Mouse (Mus musculus): Measurements from ENCODE around the gene Iqgap2. TPM values are rescaled to one million over a fixed set of nuclear protein-coding genes. Genes with fewer than 3 reads are reported as not detected.
A peak's percentile ranks its signal among the peaks of the same experiment; 100 is the strongest.

The Iqgap2 gene
- total and polyA plus RNA-seq, 3 experiments: 0.61 to 2.5 (median 2.2) TPM

DNA sequence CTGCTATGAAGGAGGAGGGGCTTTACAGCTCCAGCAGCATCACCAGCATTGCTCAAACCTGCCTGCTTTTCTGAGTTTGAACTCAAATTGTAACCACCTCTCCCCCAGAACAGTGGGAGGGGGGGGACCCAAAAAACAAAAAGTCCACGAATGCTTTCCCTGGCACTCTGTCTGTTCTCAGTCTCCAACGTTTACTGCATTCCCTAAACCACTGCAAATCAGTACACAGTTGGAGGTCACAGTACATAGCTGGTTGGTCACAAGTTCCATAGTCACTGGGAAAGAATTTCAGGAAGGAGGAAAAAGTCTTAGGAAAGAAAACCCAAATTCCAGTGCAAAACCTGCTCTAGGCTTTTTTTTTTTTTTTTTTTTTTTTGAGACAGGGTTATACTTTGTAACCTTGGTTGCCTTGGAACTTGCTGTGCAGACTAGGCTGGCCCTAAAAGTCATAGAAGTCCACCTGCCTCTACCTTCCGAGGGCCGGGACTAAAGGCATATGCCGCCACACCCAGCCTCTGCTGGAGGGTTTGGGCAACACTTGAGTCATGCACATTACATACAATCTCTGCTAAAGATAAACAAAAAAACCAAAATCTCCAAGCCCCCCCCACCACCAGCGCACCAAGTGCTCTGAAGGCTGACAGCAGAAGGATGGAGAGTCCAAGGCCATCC, 283.2 kb downstream of the Iqgap2 start:
- H3K4me3 ChIP-seq: no peak overlapping the region
- no peak for DNase-seq
- H3K79me2 ChIP-seq (replicated peaks; ENCODE audit: control insufficient read depth, insufficient read depth, low read length): peaks cover 4% of the 10 kb centered on the region; the same call in 1 of the 2 replicates
- H3K27me3 ChIP-seq (ENCODE audit: control insufficient read depth, insufficient read depth, low read length): no peaks in the 10 kb centered on the region
- WGBS: 80% methylated on average over 6 of the region's 6 CpGs
- intact Hi-C loops (cut with DNase I): no loop called here
- TF ChIP-seq POLR2A (IDR thresholded peaks at IDR 0.05; ENCODE audit: insufficient read depth, low read depth, low read length): no peak
- no peak for TF ChIP-seq EP300 (IDR thresholded peaks at IDR 0.05; ENCODE audit: insufficient read depth, low read depth, low read length)
- no peak for TF ChIP-seq CTCF (IDR thresholded peaks at IDR 0.05)
- peaks cover 6% of the 10 kb centered on the region for H3K4me1 ChIP-seq (ENCODE audit: control insufficient read depth, insufficient read depth, low read length)
- H3K27ac ChIP-seq: no peak overlapping the region
- no peaks in the 10 kb centered on the region for H3K36me3 ChIP-seq (ENCODE audit: control insufficient read depth, insufficient read depth, low read length)
- H3K9ac ChIP-seq (ENCODE audit: low read depth, low read length): no peak overlapping the region

- Histone ChIP-seq H3K27ac (no peak overlapping the region), H3K27me3 (ENCODE audit: control insufficient read depth, insufficient read depth, low read length) (no peaks in the 10 kb centered on the region), H3K79me2 (replicated peaks; ENCODE audit: control insufficient read depth, insufficient read depth, low read length) (0 out of 2 replicates have a peak, but pooled peaks cover 2% of the 10 kb centered on the region), H3K9ac (ENCODE audit: low read depth, low read length) (no peak overlapping the region), H3K36me3 (ENCODE audit: control insufficient read depth, insufficient read depth, low read length) (no peaks in the 10 kb centered on the region), H3K4me3 (no peak overlapping the region), H3K4me1 (ENCODE audit: control insufficient read depth, insufficient read depth, low read length) (peaks cover 6% of the 10 kb centered on the region)
- WGBS: 88% methylated on average over 8 of the region's 8 CpGs
- TF ChIP-seq CTCF (IDR thresholded peaks at IDR 0.05) (no peak), POLR2A (IDR thresholded peaks at IDR 0.05; ENCODE audit: insufficient read depth, low read depth, low read length) (no peak), EP300 (IDR thresholded peaks at IDR 0.05; ENCODE audit: insufficient read depth, low read depth, low read length) (no peak)
- intact Hi-C loops (cut with DNase I): no loop called here
- DNase-seq: no peak
Measured at GRCm38 (mm10) chr13:95607019-95607418, 284.7 kb downstream of the Iqgap2 start.

- TF ChIP-seq EP300 (IDR thresholded peaks at IDR 0.05; ENCODE audit: insufficient read depth, low read depth, low read length) (no peak), CTCF (IDR thresholded peaks at IDR 0.05) (no peak)
- no peak for DNase-seq
- no peaks in the 10 kb centered on the region for H3K79me2 ChIP-seq (replicated peaks; ENCODE audit: control insufficient read depth, insufficient read depth, low read length)
- no peak overlapping the region for H3K27ac ChIP-seq
- no peak overlapping the region for H3K4me3 ChIP-seq
- intact Hi-C loops (cut with DNase I): no loop called here
- 95% methylated on average over 25 of the region's 25 CpGs for WGBS
- H3K4me1 ChIP-seq (ENCODE audit: control insufficient read depth, insufficient read depth, low read length): no peaks in the 10 kb centered on the region
- no peaks in the 10 kb centered on the region for H3K36me3 ChIP-seq (ENCODE audit: control insufficient read depth, insufficient read depth, low read length)
- no peak overlapping the region for H3K9ac ChIP-seq (ENCODE audit: low read depth, low read length)
- H3K27me3 ChIP-seq (ENCODE audit: control insufficient read depth, insufficient read depth, low read length): no peaks in the 10 kb centered on the region
Measured at GRCm38 (mm10) chr13:95604288-95604687, 287.4 kb downstream of the Iqgap2 start.

DNA sequence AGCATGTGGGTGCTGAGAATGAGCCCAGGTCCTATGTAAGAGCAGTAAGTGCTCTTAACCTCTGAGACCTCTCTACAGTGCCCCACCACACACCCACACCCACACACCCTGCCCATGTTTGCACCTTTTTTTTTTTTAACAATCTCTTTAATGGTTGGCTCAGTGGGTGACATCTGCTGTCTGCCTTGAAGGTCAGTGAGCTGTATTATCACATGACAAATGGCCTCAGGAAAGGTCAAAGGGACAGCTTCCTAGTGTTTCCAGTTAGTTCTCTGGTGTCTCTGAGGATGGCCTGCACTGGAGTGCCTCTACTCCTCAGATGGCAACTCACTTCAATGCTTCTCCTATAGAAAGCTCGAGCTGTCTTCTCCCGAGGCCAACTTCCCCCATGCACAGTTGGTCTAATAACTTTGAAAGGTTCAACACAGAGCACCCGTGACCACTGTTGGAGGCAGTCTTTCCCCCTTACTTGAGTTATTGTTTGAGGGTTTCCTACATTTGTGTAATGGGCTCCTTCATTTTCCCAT, 291.8 kb downstream of the Iqgap2 start:
- 73% methylated on average over 3 of the region's 3 CpGs for WGBS
- no peaks in the 10 kb centered on the region for H3K4me1 ChIP-seq (ENCODE audit: control insufficient read depth, insufficient read depth, low read length)

DNA sequence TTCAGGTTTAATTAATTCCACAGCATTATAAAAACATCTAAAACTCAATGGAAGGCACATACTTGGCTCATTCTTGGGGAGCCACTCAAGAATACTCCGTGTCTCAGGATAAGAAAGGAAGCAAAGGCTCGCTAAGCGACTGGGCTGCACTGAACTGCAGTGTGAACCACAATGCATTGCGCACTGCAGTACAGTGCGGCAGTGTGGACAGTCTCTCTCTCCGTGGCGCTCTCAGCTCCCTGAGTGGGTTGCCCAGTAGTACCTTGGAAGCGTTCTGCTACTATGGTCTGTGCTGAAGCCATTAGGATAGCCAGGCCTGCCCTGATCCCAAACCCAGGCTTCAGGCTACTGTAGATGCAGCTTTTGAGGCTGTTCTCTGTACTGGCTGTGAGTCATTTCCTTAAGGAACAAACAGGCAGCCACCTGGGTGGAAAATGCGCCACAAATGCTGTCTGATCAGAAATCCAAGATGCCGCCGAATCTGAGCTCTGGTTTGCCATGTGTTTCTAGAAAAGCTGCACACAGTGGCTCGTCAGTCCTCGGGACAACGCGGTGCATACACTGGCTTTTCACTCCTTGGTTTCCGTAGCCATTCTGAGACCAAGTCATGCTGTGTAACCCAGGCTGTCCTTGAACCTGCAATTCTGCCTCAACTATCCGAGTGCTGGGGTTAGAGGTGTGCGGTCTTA, 293.3 kb downstream of the Iqgap2 start:
- no peak for DNase-seq
- Histone ChIP-seq H3K36me3 (ENCODE audit: control insufficient read depth, insufficient read depth, low read length) (no peaks in the 10 kb centered on the region), H3K27me3 (ENCODE audit: control insufficient read depth, insufficient read depth, low read length) (no peaks in the 10 kb centered on the region), H3K79me2 (replicated peaks; ENCODE audit: control insufficient read depth, insufficient read depth, low read length) (no peaks in the 10 kb centered on the region), H3K27ac (no peak overlapping the region; the same call in 1 of the 2 replicates), H3K4me1 (ENCODE audit: control insufficient read depth, insufficient read depth, low read length) (no peaks in the 10 kb centered on the region), H3K4me3 (no peak overlapping the region), H3K9ac (ENCODE audit: low read depth, low read length) (no peak overlapping the region)
- intact Hi-C loops (cut with DNase I): no loop called here
- 66% methylated on average over 18 of the region's 18 CpGs for WGBS
- TF ChIP-seq CTCF (IDR thresholded peaks at IDR 0.05) (no peak), EP300 (IDR thresholded peaks at IDR 0.05; ENCODE audit: insufficient read depth, low read depth, low read length) (no peak), POLR2A (IDR thresholded peaks at IDR 0.05; ENCODE audit: insufficient read depth, low read depth, low read length) (no peak)

More for the DNA sequence above, 291.8 kb downstream of the Iqgap2 start:
- TF ChIP-seq EP300 (IDR thresholded peaks at IDR 0.05; ENCODE audit: insufficient read depth, low read depth, low read length) (no peak), CTCF (IDR thresholded peaks at IDR 0.05) (no peak), POLR2A (IDR thresholded peaks at IDR 0.05; ENCODE audit: insufficient read depth, low read depth, low read length) (no peak)
- Histone ChIP-seq H3K27me3 (ENCODE audit: control insufficient read depth, insufficient read depth, low read length) (no peaks in the 10 kb centered on the region), H3K4me3 (no peak overlapping the region), H3K9ac (ENCODE audit: low read depth, low read length) (no peak overlapping the region), H3K79me2 (replicated peaks; ENCODE audit: control insufficient read depth, insufficient read depth, low read length) (no peaks in the 10 kb centered on the region), H3K27ac (no peak overlapping the region), H3K36me3 (ENCODE audit: control insufficient read depth, insufficient read depth, low read length) (no peaks in the 10 kb centered on the region)
- intact Hi-C loops (cut with DNase I): no loop called here
- peak in 1 of 2 experiments; percentile 6 for DNase-seq

- intact Hi-C loops (cut with DNase I): no loop called here
- WGBS: 97% methylated on average over 10 of the region's 10 CpGs
- TF ChIP-seq POLR2A (IDR thresholded peaks at IDR 0.05; ENCODE audit: insufficient read depth, low read depth, low read length) (no peak), EP300 (IDR thresholded peaks at IDR 0.05; ENCODE audit: insufficient read depth, low read depth, low read length) (no peak), CTCF (IDR thresholded peaks at IDR 0.05) (no peak)
Measured at GRCm38 (mm10) chr13:95597578-95597977, 294.1 kb downstream of the Iqgap2 start.

More at GRCm38 (mm10) chr13:95597578-95597977, 294.1 kb downstream of the Iqgap2 start:
- H3K4me1 ChIP-seq (ENCODE audit: control insufficient read depth, insufficient read depth, low read length): no peaks in the 10 kb centered on the region
- H3K9ac ChIP-seq (ENCODE audit: low read depth, low read length): no peak overlapping the region
- H3K79me2 ChIP-seq (replicated peaks; ENCODE audit: control insufficient read depth, insufficient read depth, low read length): no peaks in the 10 kb centered on the region
- H3K36me3 ChIP-seq (ENCODE audit: control insufficient read depth, insufficient read depth, low read length): no peaks in the 10 kb centered on the region
- no peak for DNase-seq
- no peak overlapping the region for H3K4me3 ChIP-seq
- H3K27ac ChIP-seq: no peak overlapping the region
- H3K27me3 ChIP-seq (ENCODE audit: control insufficient read depth, insufficient read depth, low read length): no peaks in the 10 kb centered on the region

All from heart, adult 2 months (tissue).